Mouse (Mus musculus) left cerebral cortex, adult 9 months (tissue): ENCODE measurements around the gene Col4a2.

Source experiments
- DNase-seq, 2 experiments: peaks; one replicate each; pipeline ENCODE4 v3.0.0; 2022; ENCODE audit warnings: low spot score in 2 of 2

The Col4a2 gene

DNA sequence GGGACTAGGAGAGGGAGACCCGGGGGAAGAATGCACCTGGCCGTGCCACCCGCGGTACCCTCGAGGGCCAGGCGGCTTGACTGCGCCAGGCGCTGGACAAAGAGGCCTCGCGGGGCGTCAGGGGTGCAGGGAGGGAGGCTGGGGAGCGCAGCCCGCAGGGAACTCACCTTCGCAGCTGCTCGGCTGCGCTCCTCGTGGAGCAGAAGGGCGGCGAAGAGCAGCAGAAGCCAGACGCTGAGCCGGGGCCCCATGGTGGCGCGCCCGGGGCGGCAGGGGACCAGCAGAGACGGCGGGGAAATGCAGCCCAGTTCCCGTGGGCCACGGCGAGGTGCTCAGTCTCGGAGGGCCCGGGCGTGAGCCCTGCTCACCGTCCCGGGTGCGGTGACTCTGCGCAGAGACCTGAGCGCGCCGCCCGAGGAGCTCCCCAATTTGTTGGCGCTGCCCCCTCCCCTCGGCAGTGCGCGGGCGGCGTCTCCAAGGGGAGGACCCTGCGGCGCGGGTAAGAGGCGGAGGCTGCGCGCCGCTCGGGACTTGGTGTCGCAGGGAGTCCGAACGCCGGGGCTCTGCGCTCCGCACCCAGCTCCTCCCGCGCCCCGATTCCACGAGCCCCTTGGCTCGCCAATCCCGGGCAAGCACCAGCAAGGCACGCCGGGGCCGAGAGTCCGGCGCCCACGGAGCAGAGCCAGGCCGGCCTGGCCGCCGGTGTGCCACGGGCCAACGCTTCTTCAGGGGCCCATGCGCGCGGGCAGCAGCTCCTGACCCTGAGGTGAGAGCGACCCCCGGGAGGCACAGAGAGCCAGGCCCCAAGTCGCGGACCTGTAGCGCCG, at the start of gene Col4a2, which contains the start of gene Col4a1:
Col4a2 (plus strand) TSS at position 457 of the 827 bp plus-strand sequence.
Col4a1 (minus strand) TSS at position 478 of the 827 bp plus-strand sequence.
- DNase-seq = peak; percentile 38 to 74

DNA sequence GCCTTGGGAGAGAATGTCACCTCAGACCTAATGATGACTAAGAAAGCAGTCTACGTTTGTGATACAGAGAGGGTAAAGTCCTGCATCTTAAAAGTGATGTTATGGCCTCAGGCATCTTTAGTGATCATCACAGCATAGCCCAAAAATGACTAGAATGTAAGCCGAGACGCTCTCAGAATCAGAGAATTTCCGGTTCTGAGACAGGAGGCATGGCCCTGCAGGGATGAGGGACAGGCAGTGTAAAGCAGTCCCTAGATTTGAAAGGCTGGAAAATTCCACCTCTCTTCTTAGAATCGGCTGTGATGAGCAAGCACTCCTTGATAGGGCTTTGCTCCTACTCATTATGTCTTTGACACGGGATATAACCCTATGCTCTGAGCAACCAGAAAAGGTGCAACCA, 48.8 kb upstream of the Col4a2 start:
- no peak for DNase-seq

DNA sequence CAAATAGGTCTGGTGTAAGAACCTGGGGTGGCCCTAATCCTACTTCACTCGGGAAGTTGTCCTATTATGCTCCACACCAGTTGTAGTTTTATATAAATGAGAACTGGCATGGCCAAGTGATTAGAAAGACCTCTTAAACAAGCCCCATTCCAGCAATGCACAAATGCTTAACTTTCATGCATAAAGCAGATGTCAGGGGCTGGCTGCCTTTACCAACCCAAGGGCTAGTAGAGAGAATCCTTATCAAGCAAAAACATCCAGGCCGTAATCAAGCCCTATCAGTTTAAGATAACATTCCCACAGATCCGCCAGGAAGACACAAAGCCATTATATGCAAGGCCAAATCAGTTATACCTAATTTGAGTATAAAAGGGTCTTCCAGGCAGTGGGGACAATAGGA, 46.6 kb upstream of the Col4a2 start:
- no peak for DNase-seq

DNA sequence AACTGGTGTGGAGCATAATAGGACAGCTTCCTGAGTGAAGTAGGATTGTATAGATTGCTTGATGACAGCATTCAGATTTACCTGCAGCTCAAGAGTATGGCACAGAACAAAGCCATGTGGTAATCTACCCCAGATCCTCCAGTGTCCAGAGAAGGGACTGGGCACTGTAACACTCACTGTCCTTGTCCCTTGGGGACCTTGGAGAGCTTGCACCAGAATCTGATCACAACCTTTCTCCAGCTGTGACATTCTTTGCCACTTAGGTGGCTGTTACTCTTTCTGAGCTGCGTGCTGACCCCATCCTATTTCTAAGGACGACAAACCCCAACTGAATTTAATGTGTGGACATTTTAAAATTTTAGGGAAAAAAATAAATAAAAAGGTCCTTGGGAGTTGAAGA, 46.1 kb upstream of the Col4a2 start:
- no peak for DNase-seq

DNA sequence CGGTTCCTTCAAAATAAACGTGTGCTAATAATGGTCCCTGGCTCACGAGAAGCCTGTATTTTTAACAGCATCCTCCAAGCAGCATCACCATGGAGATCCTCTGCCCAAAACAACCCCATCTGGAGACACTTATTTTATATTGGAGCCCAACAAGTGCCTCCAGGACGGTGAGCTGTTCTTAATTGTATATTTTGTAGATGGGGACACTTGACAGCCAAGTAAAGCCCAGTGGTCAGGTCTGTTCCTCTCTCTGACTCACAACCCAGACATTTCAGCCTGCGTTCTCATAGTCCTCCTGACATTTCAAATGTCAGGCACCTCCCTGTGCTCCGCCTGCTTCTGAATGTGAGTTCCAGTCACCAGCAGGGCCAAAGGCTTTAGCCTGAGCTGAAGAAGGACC, 43.9 kb upstream of the Col4a2 start:
- DNase-seq = no peak

DNA sequence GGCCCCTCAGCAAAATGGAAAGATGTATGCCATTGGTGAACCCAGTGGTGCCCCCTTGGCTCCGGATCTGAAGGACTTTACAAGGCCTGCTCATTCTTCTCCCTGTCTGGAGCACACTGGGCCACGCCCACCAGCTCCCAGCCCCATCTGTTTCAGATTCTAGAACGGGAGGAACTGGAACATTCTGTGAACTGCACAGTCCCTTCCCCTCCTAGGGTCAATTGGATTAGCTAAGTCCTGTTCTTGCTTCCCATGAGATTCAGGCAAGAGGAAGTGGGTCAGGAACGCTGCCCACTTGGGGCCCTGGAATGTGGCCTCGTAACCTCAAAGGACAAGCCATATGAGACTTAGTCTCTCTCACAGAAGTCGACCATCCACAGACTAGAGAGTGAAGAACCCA, 41.8 kb upstream of the Col4a2 start:
- DNase-seq = no peak

DNA sequence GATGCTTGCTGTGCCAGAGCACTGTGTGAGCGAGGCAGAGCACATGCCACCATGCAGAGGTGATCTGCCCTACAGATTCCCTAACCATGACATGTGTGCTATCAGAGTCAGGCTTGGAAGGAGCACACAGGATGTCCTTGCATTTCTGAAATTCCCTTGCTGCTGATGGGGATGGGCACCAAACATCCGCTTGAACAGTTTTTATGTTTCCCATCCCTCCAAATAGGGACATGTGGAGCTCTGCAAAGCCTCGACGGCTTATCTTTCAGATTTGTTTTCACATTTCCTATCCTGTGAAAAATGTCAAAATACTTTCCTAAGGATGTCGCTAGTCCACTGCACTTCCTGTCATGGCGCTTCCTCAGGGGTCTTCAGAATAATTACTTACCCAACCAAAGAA, 40.4 kb upstream of the Col4a2 start:
- no peak for DNase-seq

DNA sequence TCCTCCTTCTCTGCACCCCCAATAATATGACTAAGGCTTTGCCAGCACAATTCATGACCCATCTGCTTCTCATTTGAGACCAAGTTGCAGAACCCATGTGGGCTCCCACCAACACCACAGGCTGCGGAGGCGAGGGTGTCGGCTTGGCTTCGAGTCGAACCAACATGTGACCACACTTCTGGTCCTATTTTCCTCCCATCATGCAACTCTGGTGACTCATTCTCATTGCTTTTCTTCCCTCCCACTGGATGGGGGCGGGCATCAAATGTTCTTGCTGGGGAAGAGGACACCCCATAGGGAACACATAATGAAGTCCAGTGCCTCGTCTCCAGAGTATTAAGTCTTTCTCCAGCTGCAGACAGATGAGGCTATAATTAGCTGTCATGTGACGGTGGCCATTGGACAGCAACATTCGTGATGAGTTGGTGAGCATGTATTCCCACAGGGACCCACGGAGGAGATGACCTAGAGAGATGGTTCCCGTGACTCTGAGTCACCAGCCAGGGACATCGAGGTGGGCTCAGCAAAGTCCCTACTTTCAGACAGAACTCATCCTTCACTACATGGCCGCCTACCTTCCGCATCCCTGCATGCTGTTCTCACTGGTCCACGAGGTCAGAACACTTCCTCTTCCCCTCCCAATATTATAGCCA, 39.0 kb upstream of the Col4a2 start:
- peak; percentile 78 to 92 for DNase-seq

DNA sequence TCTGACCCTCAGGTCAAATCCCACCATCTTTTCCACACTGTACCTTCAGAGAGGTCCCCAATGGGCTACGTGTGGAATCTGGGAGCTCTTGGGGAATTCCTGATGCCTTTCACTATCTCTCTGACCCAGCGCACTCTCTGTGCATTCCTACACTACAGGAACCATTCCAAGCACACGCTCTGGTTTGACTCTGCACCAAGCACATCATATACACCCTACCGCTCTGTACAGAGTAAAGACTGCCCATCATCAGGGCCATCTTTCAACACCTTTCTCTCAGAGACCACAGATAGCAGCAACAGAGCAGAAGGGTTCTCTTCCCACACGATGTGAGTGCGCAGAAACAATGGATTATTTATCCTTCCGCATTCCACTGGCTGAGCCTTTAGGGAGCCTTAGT, 38.2 kb upstream of the Col4a2 start:
- no peak for DNase-seq

DNA sequence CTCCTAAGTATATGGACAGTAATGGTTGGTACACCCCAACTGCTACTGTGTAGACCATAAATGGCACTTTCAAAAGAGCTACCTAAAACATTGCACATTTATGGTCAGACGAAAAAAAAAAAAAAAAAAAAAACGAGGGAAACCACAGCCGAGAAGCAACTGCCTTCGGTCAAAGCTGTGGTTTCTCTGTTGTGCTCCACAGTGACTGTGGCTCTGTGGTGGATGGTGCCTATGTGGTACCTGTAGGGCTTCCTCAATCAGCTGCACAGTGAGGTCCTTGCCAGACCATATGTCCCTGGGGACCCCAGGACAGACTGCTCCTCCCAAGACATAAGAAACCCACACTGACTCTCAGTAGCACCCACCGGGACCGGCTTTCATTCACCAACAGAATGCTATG, 36.3 kb upstream of the Col4a2 start:
- DNase-seq = no peak

DNA sequence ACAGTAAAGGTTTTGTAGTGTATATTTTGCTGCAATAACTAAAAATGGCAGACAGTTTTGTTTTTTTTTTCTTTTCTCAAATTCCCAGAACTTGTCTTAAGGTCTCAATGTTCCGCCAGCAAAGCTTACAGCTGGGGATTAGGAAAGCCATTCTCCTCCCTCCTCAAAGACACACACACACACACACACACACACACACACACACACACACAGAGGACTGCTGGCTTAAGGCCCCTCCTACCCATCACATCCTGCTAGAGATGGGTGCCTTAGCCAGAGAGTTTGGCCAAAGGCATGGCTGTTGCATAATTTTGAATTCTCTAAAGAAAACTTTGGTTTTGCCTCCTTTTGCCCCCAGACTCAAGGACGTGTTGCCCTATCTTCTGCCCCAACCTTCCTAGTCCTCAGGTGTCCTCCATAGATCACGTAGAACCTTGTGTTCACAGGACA, 35.0 kb upstream of the Col4a2 start:
- DNase-seq = no peak

DNA sequence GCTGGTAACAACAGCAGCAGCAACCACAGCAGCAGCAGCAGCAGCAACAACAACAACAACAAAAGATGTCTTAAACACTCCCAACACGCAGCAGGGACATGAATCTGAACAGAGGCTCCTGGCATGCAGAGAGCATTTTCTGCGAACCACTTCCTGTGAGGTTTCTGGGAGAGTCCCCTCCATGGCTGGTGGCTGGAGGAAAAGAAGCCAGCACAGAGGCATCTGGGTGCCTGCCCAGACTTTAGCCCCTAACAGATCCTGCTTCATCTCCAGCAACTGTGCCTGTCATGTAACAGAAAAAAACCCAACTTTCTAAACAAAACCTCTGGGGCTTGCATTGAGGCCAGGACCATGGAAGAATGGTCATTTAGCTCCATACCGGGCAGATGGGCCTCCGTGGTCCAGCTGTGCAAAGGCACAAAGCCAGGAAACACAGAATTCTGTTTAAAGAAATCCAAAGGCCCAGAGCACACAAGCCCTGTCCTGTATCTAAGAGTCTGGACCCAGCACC, 34.4 kb upstream of the Col4a2 start:
- DNase-seq = no peak

DNA sequence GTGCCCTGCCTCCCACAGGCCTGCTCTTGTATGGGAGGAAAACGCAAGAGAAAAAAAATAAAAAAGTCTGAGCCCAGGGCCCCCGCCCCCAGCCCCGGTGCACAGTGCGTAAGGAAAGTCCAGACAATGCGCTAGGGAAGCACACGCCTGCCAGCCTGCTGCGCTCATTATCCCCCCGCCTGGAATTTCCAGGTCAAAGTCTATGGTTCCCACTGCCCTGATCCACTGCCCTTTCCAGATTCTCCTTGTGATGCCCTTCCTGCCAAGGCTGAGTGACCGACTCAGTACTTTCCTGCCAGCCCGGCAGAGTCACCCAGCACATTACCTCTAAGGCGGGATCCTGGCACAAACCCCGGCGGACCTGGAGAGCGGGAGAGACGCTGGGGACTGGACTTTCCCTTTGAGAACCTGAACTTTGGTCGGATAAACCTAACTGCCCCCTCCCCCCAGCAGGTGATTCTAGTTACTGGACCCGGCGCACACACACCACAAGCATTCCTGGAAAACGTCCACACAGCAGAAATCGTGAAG, 33.2 kb upstream of the Col4a2 start:
- no peak for DNase-seq

DNA sequence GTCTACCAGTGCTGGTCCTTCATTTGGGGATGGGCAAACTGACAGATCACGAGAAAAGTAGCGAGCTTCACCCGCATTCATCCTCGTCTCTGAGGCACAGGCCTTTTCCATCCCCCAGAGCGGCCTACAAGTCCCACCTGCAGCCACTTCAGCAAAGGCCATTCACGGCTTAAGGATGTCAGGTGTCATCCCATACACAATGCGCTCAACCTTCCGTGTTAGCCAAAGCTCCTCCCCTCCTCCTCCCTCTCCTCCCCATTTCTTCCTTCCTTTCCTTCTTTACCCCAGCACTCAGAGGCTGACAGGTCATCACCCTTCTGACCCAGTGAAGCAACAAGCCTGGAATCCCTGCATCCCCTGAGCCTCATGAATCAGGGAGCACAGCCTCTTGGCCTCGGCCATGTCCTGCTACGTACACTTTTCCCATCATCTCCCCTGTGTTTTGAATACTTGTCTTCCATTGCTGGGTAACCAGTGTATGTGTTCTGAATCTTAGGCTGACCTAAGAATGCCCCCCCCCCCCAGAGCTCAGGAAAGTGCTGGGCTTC, 31.8 kb upstream of the Col4a2 start:
- no peak for DNase-seq

DNA sequence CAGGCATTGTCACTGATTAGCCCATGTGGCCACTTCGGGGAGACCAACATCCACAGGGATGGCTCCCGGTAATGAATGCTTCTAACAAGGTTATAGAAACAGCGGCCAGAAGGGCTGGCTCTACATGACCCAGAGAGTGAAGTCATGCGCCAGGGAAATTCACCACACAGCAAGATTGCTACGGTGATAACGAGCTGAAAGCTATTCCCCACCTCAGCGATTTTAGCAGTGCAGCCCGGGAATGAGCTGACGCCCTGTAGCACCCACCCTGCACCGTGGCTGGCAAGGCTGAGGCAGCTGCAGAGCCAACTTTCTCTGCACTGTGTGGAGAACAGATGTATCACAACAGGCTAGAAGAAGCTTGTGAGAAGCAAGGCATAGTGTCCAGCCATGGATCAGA, 30.5 kb upstream of the Col4a2 start:
- no peak for DNase-seq

DNA sequence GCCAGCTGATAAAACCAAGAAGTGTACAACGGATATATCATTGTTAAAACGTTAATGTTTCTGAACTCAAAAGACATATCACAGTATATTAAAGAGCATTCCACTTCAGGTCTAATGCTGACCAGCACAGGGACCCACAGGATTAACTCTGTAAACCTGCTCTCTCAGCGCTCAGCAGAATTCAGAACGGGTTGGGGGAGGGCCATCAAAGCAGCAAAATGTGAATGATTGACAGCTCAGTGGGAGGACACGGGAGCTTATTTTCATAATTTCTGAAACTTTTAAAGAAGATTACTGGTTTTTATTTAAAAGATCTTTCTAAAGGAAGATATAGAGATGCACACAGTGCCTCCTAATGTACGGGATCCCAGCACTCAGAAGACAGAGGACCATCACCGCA, 29.9 kb upstream of the Col4a2 start:
- DNase-seq = no peak

DNA sequence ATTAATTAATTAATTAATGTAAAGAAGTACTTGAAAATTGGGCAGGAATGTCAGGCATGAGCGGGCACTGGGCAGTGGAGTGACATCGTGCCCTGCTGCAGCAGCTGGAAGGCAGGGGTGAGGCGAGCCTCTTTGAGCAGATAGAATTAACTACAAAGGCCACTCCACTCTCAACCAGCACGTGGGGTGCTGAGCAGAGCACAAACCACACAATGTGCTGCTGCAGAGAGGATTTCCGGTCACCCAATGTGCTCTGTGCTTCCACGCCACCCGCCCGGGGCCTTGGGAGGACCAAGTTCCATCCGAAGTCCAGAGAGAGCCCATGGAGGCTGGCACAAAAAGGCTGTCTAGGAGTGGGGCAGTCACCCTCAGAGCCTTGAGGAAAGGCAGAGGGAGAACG, 29.4 kb upstream of the Col4a2 start:
- DNase-seq = no peak

DNA sequence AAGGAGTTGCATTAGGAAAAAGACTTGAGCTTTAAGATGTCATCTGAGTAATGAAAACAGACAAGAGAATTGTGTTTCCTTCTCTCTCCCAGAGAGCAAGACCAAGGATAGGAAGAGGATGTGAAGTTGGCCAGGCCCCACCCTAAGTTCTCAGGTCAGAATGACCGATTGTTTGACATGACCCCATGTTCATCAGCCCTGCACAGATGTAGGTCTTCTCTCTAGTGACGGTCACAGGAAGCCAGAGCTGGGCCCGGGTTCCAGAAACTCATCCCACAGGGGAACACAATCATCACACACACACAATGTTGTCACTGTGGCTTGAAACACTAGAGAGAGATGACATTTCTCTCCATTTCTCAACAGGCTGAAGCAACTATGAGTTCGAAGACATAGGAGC, 27.2 kb upstream of the Col4a2 start:
- no peak for DNase-seq

DNA sequence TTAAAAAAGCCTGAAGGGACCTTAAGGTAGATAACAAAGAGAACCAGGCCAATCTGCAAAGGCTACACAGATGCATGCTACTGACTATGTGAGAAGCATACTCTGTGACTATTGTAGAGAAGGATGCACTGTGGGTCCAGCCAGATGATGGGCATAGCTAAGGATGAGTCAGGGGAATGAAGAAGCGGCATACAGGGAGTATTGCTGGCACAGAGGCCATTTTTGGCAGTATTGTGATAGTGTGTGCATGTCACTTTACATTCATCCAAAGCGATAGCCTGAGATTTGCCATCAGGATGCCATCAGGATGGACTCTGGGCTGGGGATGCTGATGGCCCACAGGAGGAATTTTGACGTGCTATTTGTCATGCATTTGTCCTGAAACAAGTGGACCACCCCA, 25.5 kb upstream of the Col4a2 start:
- DNase-seq = no peak

DNA sequence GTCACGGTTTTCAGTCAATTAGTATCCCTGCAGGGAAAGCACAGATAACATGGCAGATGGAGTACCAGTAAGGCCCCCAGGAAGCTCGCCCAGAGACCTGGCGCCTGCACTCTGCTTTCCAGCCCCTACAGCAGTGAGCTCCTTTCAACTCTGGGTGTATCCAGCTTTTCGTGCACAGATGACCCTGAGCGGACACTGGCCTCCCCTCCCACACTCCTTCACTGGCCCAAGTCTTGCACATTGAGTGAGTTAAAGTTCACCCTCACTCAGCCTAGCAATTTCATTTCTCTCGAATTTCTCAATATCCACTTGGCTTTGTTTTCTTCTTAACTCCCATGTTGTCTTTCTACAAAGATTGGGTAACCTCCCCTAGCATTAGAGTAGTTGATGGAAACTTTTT, 24.3 kb upstream of the Col4a2 start:
- no peak for DNase-seq

DNA sequence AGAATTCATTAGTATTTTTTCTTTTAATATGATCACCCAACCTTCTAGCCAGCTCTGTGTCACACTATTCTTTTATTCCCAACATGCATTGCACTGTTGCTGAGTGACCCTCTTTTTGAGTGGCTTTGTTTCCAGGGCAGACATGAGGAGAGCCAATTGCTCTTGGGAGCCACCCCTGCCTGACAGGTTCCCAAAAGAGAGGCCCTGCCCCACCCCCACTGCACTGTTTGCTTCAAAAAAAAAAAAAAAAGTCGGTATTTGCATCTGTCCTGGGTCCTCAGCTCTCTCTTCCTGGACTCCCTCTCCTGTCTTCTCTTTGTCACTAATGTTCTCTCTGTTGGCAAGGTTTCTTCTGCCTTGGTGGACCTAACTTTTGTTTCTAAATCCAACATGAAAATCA, 22.1 kb upstream of the Col4a2 start:
- DNase-seq = no peak

DNA sequence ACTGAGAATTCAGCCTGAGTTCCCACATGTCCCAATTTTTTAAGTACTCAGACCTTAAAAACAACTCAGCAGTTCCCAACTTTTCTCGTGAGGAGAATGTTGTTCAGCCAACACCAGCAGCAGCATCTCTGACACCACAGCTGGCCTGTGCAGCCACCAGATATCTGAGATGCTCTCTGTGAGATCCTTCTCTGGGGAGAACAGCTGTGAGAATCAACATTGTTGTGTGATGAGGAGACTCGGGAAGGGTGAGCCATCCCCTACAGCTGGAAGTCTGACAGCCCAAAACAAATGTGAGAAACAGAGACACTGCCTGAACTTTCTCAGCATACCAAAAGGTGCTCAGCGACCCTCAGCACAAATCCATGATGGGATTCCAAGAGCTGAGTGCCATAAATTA, 20.0 kb upstream of the Col4a2 start:
- no peak for DNase-seq
